Mouse (Mus musculus): ENCODE results near the gene Zfp184. TPM values are rescaled to one million over a fixed set of nuclear protein-coding genes. Genes with fewer than 3 reads are reported as not detected.

The Zfp184 gene
- polyA plus RNA-seq (2015; fragmentation: Illumina TruSeq; extraction: RNeasy Lipid Tissue Mini Kit (QIAGEN cat#74804); ENCODE audit: low read depth, low replicate concordance) = 5.2 TPM

GRCm38 (mm10) chr13:21944926-21945740 is at the start of gene Zfp184:
Gene Zfp184, plus strand, starts transcription at chr13:21945094.

GRCm38 (mm10) chr13:21980981-21981802 is 36.3 kb downstream of the Zfp184 start, which contains the start of gene Pom121l2:
Gene Pom121l2, plus strand, starts transcription at chr13:21981194.

GRCm38 (mm10) chr13:22009642-22010041 is 64.7 kb downstream of the Zfp184 start, which contains the start of gene Prss16:
Gene Prss16, minus strand, starts transcription at chr13:22009742.

Other genes starting within 250 kb of the Zfp184 start
- not detected for gene Olfr1359, start 247.0 kb upstream of the Zfp184 start, polyA plus RNA-seq (2015; fragmentation: Illumina TruSeq; extraction: RNeasy Lipid Tissue Mini Kit (QIAGEN cat#74804); ENCODE audit: low read depth, low replicate concordance)
- not detected for gene Hist1h2bl, start 229.0 kb upstream of the Zfp184 start, polyA plus RNA-seq (2015; fragmentation: Illumina TruSeq; extraction: RNeasy Lipid Tissue Mini Kit (QIAGEN cat#74804); ENCODE audit: low read depth, low replicate concordance)
- not detected for gene Hist1h2ai, start 228.7 kb upstream of the Zfp184 start, polyA plus RNA-seq (2015; fragmentation: Illumina TruSeq; extraction: RNeasy Lipid Tissue Mini Kit (QIAGEN cat#74804); ENCODE audit: low read depth, low replicate concordance)
- not detected for gene Hist1h3h, start 227.4 kb upstream of the Zfp184 start, polyA plus RNA-seq (2015; fragmentation: Illumina TruSeq; extraction: RNeasy Lipid Tissue Mini Kit (QIAGEN cat#74804); ENCODE audit: low read depth, low replicate concordance)
- not detected for gene Hist1h2bm, start 223.1 kb upstream of the Zfp184 start, polyA plus RNA-seq (2015; fragmentation: Illumina TruSeq; extraction: RNeasy Lipid Tissue Mini Kit (QIAGEN cat#74804); ENCODE audit: low read depth, low replicate concordance)
- 1.7 TPM for gene Hist1h4j, start 210.0 kb upstream of the Zfp184 start, polyA plus RNA-seq (2015; fragmentation: Illumina TruSeq; extraction: RNeasy Lipid Tissue Mini Kit (QIAGEN cat#74804); ENCODE audit: low read depth, low replicate concordance)
- gene Hist1h4k, start 194.6 kb upstream of the Zfp184 start, polyA plus RNA-seq (2015; fragmentation: Illumina TruSeq; extraction: RNeasy Lipid Tissue Mini Kit (QIAGEN cat#74804); ENCODE audit: low read depth, low replicate concordance) = 4.7 TPM
- not detected for gene Hist1h2ak, start 191.3 kb upstream of the Zfp184 start, polyA plus RNA-seq (2015; fragmentation: Illumina TruSeq; extraction: RNeasy Lipid Tissue Mini Kit (QIAGEN cat#74804); ENCODE audit: low read depth, low replicate concordance)
- gene Hist1h2bn, start 191.0 kb upstream of the Zfp184 start, polyA plus RNA-seq (2015; fragmentation: Illumina TruSeq; extraction: RNeasy Lipid Tissue Mini Kit (QIAGEN cat#74804); ENCODE audit: low read depth, low replicate concordance) = not detected
- gene Hist1h1b, start 164.5 kb upstream of the Zfp184 start, polyA plus RNA-seq (2015; fragmentation: Illumina TruSeq; extraction: RNeasy Lipid Tissue Mini Kit (QIAGEN cat#74804); ENCODE audit: low read depth, low replicate concordance) = not detected
- gene Hist1h3i, start 161.7 kb upstream of the Zfp184 start, polyA plus RNA-seq (2015; fragmentation: Illumina TruSeq; extraction: RNeasy Lipid Tissue Mini Kit (QIAGEN cat#74804); ENCODE audit: low read depth, low replicate concordance) = not detected
- not detected for gene Hist1h2an, start 157.9 kb upstream of the Zfp184 start, polyA plus RNA-seq (2015; fragmentation: Illumina TruSeq; extraction: RNeasy Lipid Tissue Mini Kit (QIAGEN cat#74804); ENCODE audit: low read depth, low replicate concordance)
- not detected for gene Hist1h2bp, start 157.6 kb upstream of the Zfp184 start, polyA plus RNA-seq (2015; fragmentation: Illumina TruSeq; extraction: RNeasy Lipid Tissue Mini Kit (QIAGEN cat#74804); ENCODE audit: low read depth, low replicate concordance)
- gene Hist1h2bq, start 134.9 kb upstream of the Zfp184 start, polyA plus RNA-seq (2015; fragmentation: Illumina TruSeq; extraction: RNeasy Lipid Tissue Mini Kit (QIAGEN cat#74804); ENCODE audit: low read depth, low replicate concordance) = not detected
- not detected for gene Hist1h2ao, start 134.6 kb upstream of the Zfp184 start, polyA plus RNA-seq (2015; fragmentation: Illumina TruSeq; extraction: RNeasy Lipid Tissue Mini Kit (QIAGEN cat#74804); ENCODE audit: low read depth, low replicate concordance)
- 3.7 TPM for gene Hist1h4m, start 133.3 kb upstream of the Zfp184 start, polyA plus RNA-seq (2015; fragmentation: Illumina TruSeq; extraction: RNeasy Lipid Tissue Mini Kit (QIAGEN cat#74804); ENCODE audit: low read depth, low replicate concordance)
- gene Hist1h4n, start 112.9 kb upstream of the Zfp184 start, polyA plus RNA-seq (2015; fragmentation: Illumina TruSeq; extraction: RNeasy Lipid Tissue Mini Kit (QIAGEN cat#74804); ENCODE audit: low read depth, low replicate concordance) = not detected
- not detected for gene Hist1h2ap, start 111.6 kb upstream of the Zfp184 start, polyA plus RNA-seq (2015; fragmentation: Illumina TruSeq; extraction: RNeasy Lipid Tissue Mini Kit (QIAGEN cat#74804); ENCODE audit: low read depth, low replicate concordance)
- gene Hist1h2br, start 111.4 kb upstream of the Zfp184 start, polyA plus RNA-seq (2015; fragmentation: Illumina TruSeq; extraction: RNeasy Lipid Tissue Mini Kit (QIAGEN cat#74804); ENCODE audit: low read depth, low replicate concordance) = 0.58 TPM
- gene Pom121l2, start 36.1 kb downstream of the Zfp184 start, polyA plus RNA-seq (2015; fragmentation: Illumina TruSeq; extraction: RNeasy Lipid Tissue Mini Kit (QIAGEN cat#74804); ENCODE audit: low read depth, low replicate concordance) = not detected
- 1.8 TPM for gene Prss16, start 64.6 kb downstream of the Zfp184 start, polyA plus RNA-seq (2015; fragmentation: Illumina TruSeq; extraction: RNeasy Lipid Tissue Mini Kit (QIAGEN cat#74804); ENCODE audit: low read depth, low replicate concordance)
- gene Hist1h2ah, start 90.5 kb downstream of the Zfp184 start, polyA plus RNA-seq (2015; fragmentation: Illumina TruSeq; extraction: RNeasy Lipid Tissue Mini Kit (QIAGEN cat#74804); ENCODE audit: low read depth, low replicate concordance) = not detected
- gene Hist1h2bk, start 90.8 kb downstream of the Zfp184 start, polyA plus RNA-seq (2015; fragmentation: Illumina TruSeq; extraction: RNeasy Lipid Tissue Mini Kit (QIAGEN cat#74804); ENCODE audit: low read depth, low replicate concordance) = not detected
- gene Hist1h4i, start 96.3 kb downstream of the Zfp184 start, polyA plus RNA-seq (2015; fragmentation: Illumina TruSeq; extraction: RNeasy Lipid Tissue Mini Kit (QIAGEN cat#74804); ENCODE audit: low read depth, low replicate concordance) = 6.2 TPM
- gene Hist1h2ag, start 97.8 kb downstream of the Zfp184 start, polyA plus RNA-seq (2015; fragmentation: Illumina TruSeq; extraction: RNeasy Lipid Tissue Mini Kit (QIAGEN cat#74804); ENCODE audit: low read depth, low replicate concordance) = not detected
- not detected for gene Hist1h2bj, start 98.1 kb downstream of the Zfp184 start, polyA plus RNA-seq (2015; fragmentation: Illumina TruSeq; extraction: RNeasy Lipid Tissue Mini Kit (QIAGEN cat#74804); ENCODE audit: low read depth, low replicate concordance)
- not detected for gene Vmn1r188, start 139.3 kb downstream of the Zfp184 start, polyA plus RNA-seq (2015; fragmentation: Illumina TruSeq; extraction: RNeasy Lipid Tissue Mini Kit (QIAGEN cat#74804); ENCODE audit: low read depth, low replicate concordance)
- gene Vmn1r189, start 160.7 kb downstream of the Zfp184 start, polyA plus RNA-seq (2015; fragmentation: Illumina TruSeq; extraction: RNeasy Lipid Tissue Mini Kit (QIAGEN cat#74804); ENCODE audit: low read depth, low replicate concordance) = not detected
- gene Vmn1r191, start 238.9 kb downstream of the Zfp184 start, polyA plus RNA-seq (2015; fragmentation: Illumina TruSeq; extraction: RNeasy Lipid Tissue Mini Kit (QIAGEN cat#74804); ENCODE audit: low read depth, low replicate concordance) = not detected
- gene Vmn1r192, start 246.0 kb downstream of the Zfp184 start, polyA plus RNA-seq (2015; fragmentation: Illumina TruSeq; extraction: RNeasy Lipid Tissue Mini Kit (QIAGEN cat#74804); ENCODE audit: low read depth, low replicate concordance) = not detected

All from brain, adult 10 weeks (tissue).